In genomic region chr14:76948481-76948880, GRCm38 (mm10) we compare ENCODE assay signal across 12 mouse cellular contexts.
A peak's percentile ranks its signal among the peaks of the same experiment; 100 is the strongest.
DNase-seq lines count a peak whose midpoint lies in the region; ATAC-seq and TF ChIP-seq lines count a peak whose summit lies in the region.
"Had no signal": no experiment of that assay in that cellular context is flagged by ENCODE, and none has a peak within 500 bp of the region (broad histone marks: within the 10 kb centered on the region; RNA-seq: fewer than 3 reads in every experiment).

No protein-coding gene starts in this region.

- H3K4me2 ChIP-seq in lung, embryonic 15.5 days: no peak overlapping the region
- H3K4me2 ChIP-seq in embryonic facial prominence, embryonic 15.5 days (replicated peaks): no peak overlapping the region
- H3K4me2 ChIP-seq in limb, embryonic 15.5 days: no peak overlapping the region
- H3K4me2 ChIP-seq: forebrain, embryonic 13.5 days had no signal

- H3K79me2 ChIP-seq in heart, adult 2 months (replicated peaks; ENCODE audit: control insufficient read depth, insufficient read depth, low read length): no peaks in the 10 kb centered on the region

- no peak overlapping the region for H3K4me3 ChIP-seq in heart, adult 2 months
- H3K4me3 ChIP-seq in lung, embryonic 15.5 days: no peak overlapping the region
- H3K4me3 ChIP-seq in lung, adult 2 months (replicated peaks; ENCODE audit: extremely low read depth, low read depth, low read length): no peak overlapping the region
- H3K4me3 ChIP-seq in embryonic facial prominence, embryonic 15.5 days (replicated peaks): no peak overlapping the region
- no peak overlapping the region for H3K4me3 ChIP-seq in limb, embryonic 15.5 days
- H3K4me3 ChIP-seq in midbrain, embryonic 10.5 days: no peak overlapping the region
- H3K4me3 ChIP-seq: forebrain, embryonic 13.5 days had no signal

- H3K9ac ChIP-seq in heart, adult 2 months (ENCODE audit: low read depth, low read length): peak overlapping the region; percentile 10; the same call in 1 of the 2 replicates
- H3K9ac ChIP-seq in lung, embryonic 15.5 days: no peak overlapping the region
- H3K9ac ChIP-seq in embryonic facial prominence, embryonic 15.5 days: no peak overlapping the region
- H3K9ac ChIP-seq in limb, embryonic 15.5 days: no peak overlapping the region
- H3K9ac ChIP-seq: forebrain, embryonic 13.5 days; liver, embryonic 14.5 days had no signal

- no peak for TF ChIP-seq CTCF in heart, adult 2 months (IDR thresholded peaks at IDR 0.05)
- no peak for TF ChIP-seq CTCF in lung, adult 2 months (IDR thresholded peaks at IDR 0.05; ENCODE audit: insufficient read depth, low read length)

- peaks cover 14% of the 10 kb centered on the region for H3K36me3 ChIP-seq in heart, adult 2 months (ENCODE audit: control insufficient read depth, insufficient read depth, low read length)
- no peaks in the 10 kb centered on the region for H3K36me3 ChIP-seq in lung, embryonic 15.5 days
- H3K36me3 ChIP-seq in embryonic facial prominence, embryonic 15.5 days: no peaks in the 10 kb centered on the region
- H3K36me3 ChIP-seq in limb, embryonic 15.5 days: no peaks in the 10 kb centered on the region
- H3K36me3 ChIP-seq in midbrain, embryonic 10.5 days: no peaks in the 10 kb centered on the region

- TF ChIP-seq POLR2A in heart, adult 2 months (IDR thresholded peaks at IDR 0.05; ENCODE audit: insufficient read depth, low read depth, low read length): no peak
- no peak for TF ChIP-seq POLR2A in lung, adult 2 months (IDR thresholded peaks at IDR 0.05; ENCODE audit: borderline replicate concordance, extremely low read depth, low read depth, low read length)

- intact Hi-C loops in heart, adult 2 months (cut with DNase I): no loop called here
- intact Hi-C loops in heart, postnatal 25 days (cut with DNase I): loop anchor here (5.0 kb wide), 1 partner anchor 66 kb away; no protein-coding TSS in a partner anchor

- peak overlapping the region; percentile 87 for H3K27ac ChIP-seq in heart, adult 2 months
- H3K27ac ChIP-seq in lung, embryonic 15.5 days: peak overlapping the region; percentile 61; the same call in 1 of the 2 replicates
- H3K27ac ChIP-seq in embryonic facial prominence, embryonic 15.5 days (replicated peaks): no peak overlapping the region
- peak overlapping the region; percentile 75; the same call in 1 of the 2 replicates for H3K27ac ChIP-seq in limb, embryonic 15.5 days
- H3K27ac ChIP-seq in midbrain, embryonic 10.5 days (replicated peaks): no peak overlapping the region
- H3K27ac ChIP-seq: forebrain, embryonic 13.5 days; liver, embryonic 14.5 days had no signal

- 55% methylated on average over 6 of the region's 6 CpGs for WGBS in heart, adult 2 months
- WGBS in lung, embryonic 15.5 days: 33% methylated on average over 6 of the region's 6 CpGs
- 57% methylated on average over 6 of the region's 6 CpGs for WGBS in lung, adult 2 months
- WGBS in embryonic facial prominence, embryonic 15.5 days: 71% methylated on average over 6 of the region's 6 CpGs
- WGBS in limb, embryonic 15.5 days: 76% methylated on average over 6 of the region's 6 CpGs
- 70% methylated on average over 6 of the region's 6 CpGs for WGBS in midbrain, embryonic 10.5 days

- no peaks in the 10 kb centered on the region for H3K27me3 ChIP-seq in heart, adult 2 months (ENCODE audit: control insufficient read depth, insufficient read depth, low read length)
- no peaks in the 10 kb centered on the region for H3K27me3 ChIP-seq in lung, embryonic 15.5 days
- H3K27me3 ChIP-seq in embryonic facial prominence, embryonic 15.5 days: no peaks in the 10 kb centered on the region
- H3K27me3 ChIP-seq in limb, embryonic 15.5 days: no peaks in the 10 kb centered on the region
- no peaks in the 10 kb centered on the region for H3K27me3 ChIP-seq in midbrain, embryonic 10.5 days (ENCODE audit: low read depth, poor library complexity, severe bottlenecking)
- H3K27me3 ChIP-seq: forebrain, embryonic 13.5 days had no signal

- TF ChIP-seq EP300 in heart, adult 2 months (IDR thresholded peaks at IDR 0.05; ENCODE audit: insufficient read depth, low read depth, low read length): no peak

- peaks cover 16% of the 10 kb centered on the region for H3K4me1 ChIP-seq in heart, adult 2 months (ENCODE audit: control insufficient read depth, insufficient read depth, low read length)
- H3K4me1 ChIP-seq in lung, embryonic 15.5 days: peaks cover 39% of the 10 kb centered on the region
- H3K4me1 ChIP-seq in lung, adult 2 months (ENCODE audit: control insufficient read depth, insufficient read depth, low read length): peaks cover 15% of the 10 kb centered on the region
- peaks cover 12% of the 10 kb centered on the region; the same call in 1 of the 2 replicates for H3K4me1 ChIP-seq in embryonic facial prominence, embryonic 15.5 days
- H3K4me1 ChIP-seq in limb, embryonic 15.5 days: peaks cover 30% of the 10 kb centered on the region
- H3K4me1 ChIP-seq in midbrain, embryonic 10.5 days: peaks cover 35% of the 10 kb centered on the region
- H3K4me1 ChIP-seq: forebrain, embryonic 13.5 days had no signal

- no peak for ATAC-seq in lung, embryonic 15.5 days (ENCODE audit: borderline replicate concordance, extremely low read depth, low FRiP score, low TSS enrichment)
- ATAC-seq in embryonic facial prominence, embryonic 15.5 days (ENCODE audit: insufficient number of reproducible peaks, low FRiP score, low TSS enrichment, low read depth): 0 out of 2 replicates have a peak, but pooled peaks have one; percentile 45
- ATAC-seq in limb, embryonic 15.5 days (ENCODE audit: insufficient number of reproducible peaks, low FRiP score, low TSS enrichment, low read depth): no peak
- ATAC-seq: forebrain, embryonic 13.5 days; midbrain, embryonic 16.5 days had no signal

- H3K9me3 ChIP-seq in lung, embryonic 15.5 days: no peaks in the 10 kb centered on the region
- H3K9me3 ChIP-seq in embryonic facial prominence, embryonic 15.5 days (replicated peaks): no peaks in the 10 kb centered on the region
- H3K9me3 ChIP-seq in limb, embryonic 15.5 days: no peaks in the 10 kb centered on the region
- H3K9me3 ChIP-seq in midbrain, embryonic 10.5 days (replicated peaks): no peaks in the 10 kb centered on the region
- H3K9me3 ChIP-seq: forebrain, embryonic 13.5 days had no signal

- DNase-seq in heart, adult 2 months: peak; percentile 24 to 40
- DNase-seq in heart, postnatal 25 days (ENCODE audit: low spot score): no peak
- DNase-seq in lung, adult 2 months: no peak
- no peak for DNase-seq in adrenal gland, postnatal 10 days
- DNase-seq in midbrain, embryonic 10.5 days (ENCODE audit: low spot score): no peak
- DNase-seq: thymus, postnatal 36 days had no signal

Comparison
In these comparisons a context has a peak if more than half of its experiments do, and no peak if none do; other contexts are left out.
1. DNase-seq: peak in heart, adult 2 months (2 of 2); none in heart, postnatal 25 days (single experiment), lung, adult 2 months (single experiment), adrenal gland, postnatal 10 days (single experiment) and midbrain, embryonic 10.5 days (single experiment).
2. H3K27ac ChIP-seq: peak in heart, adult 2 months (single experiment), lung, embryonic 15.5 days (single experiment) and limb, embryonic 15.5 days (single experiment); none in embryonic facial prominence, embryonic 15.5 days (single experiment) and midbrain, embryonic 10.5 days (single experiment).